Mouse (Mus musculus) stomach, postnatal 0 days (tissue): ENCODE results near the gene Ifrd2.

Experiments used
- CTCF ChIP-seq: IDR thresholded peaks from 2 replicates; pipeline ENCODE4 v1.5.1; 2016; ENCODE audit warnings: antibody characterized with exemption, low read depth, mild to moderate bottlenecking, moderate library complexity
- EP300 ChIP-seq: optimal IDR thresholded peaks from 2 replicates; pipeline ENCODE3; 2016; ENCODE audit warnings: antibody characterized with exemption

DNA sequence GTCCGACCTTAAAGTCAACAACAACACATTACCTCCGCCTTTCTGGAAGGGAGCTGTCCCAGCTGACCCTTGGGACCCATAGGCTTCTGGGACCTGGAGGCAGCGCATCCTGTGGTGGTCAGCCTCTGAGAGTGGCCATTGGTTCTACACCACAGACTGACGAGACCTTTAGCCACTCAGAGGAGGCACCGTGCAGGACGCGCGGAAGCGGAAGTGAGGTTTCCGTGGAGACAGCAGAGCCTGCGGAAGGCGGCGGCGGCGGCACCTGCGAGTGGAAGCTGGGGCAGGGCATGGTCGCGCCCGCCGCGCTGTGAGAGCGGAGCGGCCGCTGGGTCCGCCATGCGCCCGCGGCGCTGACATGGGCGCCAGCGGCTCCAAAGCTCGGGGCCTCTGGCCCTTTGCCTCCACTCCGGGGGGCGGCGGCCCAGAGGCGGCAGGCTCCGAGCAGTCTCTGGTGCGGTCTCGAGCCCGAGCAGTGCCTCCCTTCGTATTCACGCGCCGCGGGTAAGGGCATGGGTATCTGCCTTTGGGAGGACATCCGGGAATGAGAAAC lies 24.3 kb upstream of the Ifrd2 start, which contains the start of gene Tusc2:
- TF ChIP-seq CTCF (no peak), EP300 (no peak)
